Mouse (Mus musculus) G1E (cell line): ENCODE measurements around the gene Lipa.

Source experiments
- CTCF ChIP-seq: IDR thresholded peaks from 2 replicates; pipeline ENCODE4 v1.5.1; 2012; ENCODE audit warnings: low read depth, low read length, inconsistent platforms, mixed read lengths
- GATA2 ChIP-seq: IDR thresholded peaks from 2 replicates; pipeline ENCODE4 v1.6.1; 2012; ENCODE audit warnings: low read depth, low read length, inconsistent platforms, borderline replicate concordance

- peak; percentile 10; the same call in 1 of the 2 replicates for TF ChIP-seq CTCF
- no peak for TF ChIP-seq GATA2
These were observed 26.5 kb downstream of the Lipa start for GRCm38 (mm10) chr19:34500763-34501162.
